Mouse (Mus musculus) left cerebral cortex, postnatal 25 days (tissue): ENCODE measurements around the gene Nasp. TPM values are rescaled to one million over a fixed set of nuclear protein-coding genes. Genes with fewer than 3 reads are reported as not detected.

ENCODE experiments used
- total RNA-seq, 2 experiments: library from RNA; stranded (reverse); gene quantifications; 2 replicates each; pipeline ENCODE4 v1.2.3; 2021

Gene Nasp
- total RNA-seq, 2 experiments from 2014 or later: 32.3 to 36.8 TPM

Other genes with a start within 250 kb of the Nasp start
- gene Mast2, start 163.8 kb downstream of the Nasp start, total RNA-seq: 100 to 1,000 TPM; 102 to 104 TPM
- gene Ipp, start 120.4 kb downstream of the Nasp start, total RNA-seq: 10 to 100 TPM; 18.9 to 20.1 TPM
- gene Tmem69, start 72.0 kb downstream of the Nasp start, total RNA-seq: 10 to 100 TPM in 1 of 2 experiments, 1 to 10 TPM in 1; 9.8 to 10.6 TPM
- 10 to 100 TPM; 40.8 to 43.6 TPM for gene Gpbp1l1, start 70.3 kb downstream of the Nasp start, total RNA-seq
- 1 to 10 TPM; 5.0 to 5.5 TPM for gene Ccdc17, start 31.3 kb downstream of the Nasp start, total RNA-seq
- gene Akr1a1, start 23.7 kb upstream of the Nasp start, total RNA-seq: 100 to 1,000 TPM; 396 to 420 TPM
- 100 to 1,000 TPM; 158 to 160 TPM for gene Prdx1, start 57.6 kb upstream of the Nasp start, total RNA-seq
- 10 to 100 TPM; 16.2 to 17.1 TPM for gene Mmachc, start 80.5 kb upstream of the Nasp start, total RNA-seq
- 1 to 10 TPM; 4.0 to 6.5 TPM for gene Ccdc163, start 80.6 kb upstream of the Nasp start, total RNA-seq
- gene Tesk2, start 93.0 kb upstream of the Nasp start, total RNA-seq: 1 to 10 TPM; 4.2 to 5.8 TPM
- gene Toe1, start 179.7 kb upstream of the Nasp start, total RNA-seq: 10 to 100 TPM; 12.1 to 14.5 TPM
- gene Mutyh, start 179.8 kb upstream of the Nasp start, total RNA-seq: 1 to 10 TPM; 2.2 to 3.0 TPM
- 1 to 10 TPM; 1.2 to 1.4 TPM for gene Hpdl, start 193.8 kb upstream of the Nasp start, total RNA-seq
- 10 to 100 TPM; 10.4 to 11.5 TPM for gene Zswim5, start 249.4 kb upstream of the Nasp start, total RNA-seq